Mouse (Mus musculus) stomach, postnatal 0 days (tissue): ENCODE results near the gene Dync1h1. TPM values are rescaled to one million over a fixed set of nuclear protein-coding genes. Genes with fewer than 3 reads are reported as not detected.
A peak's percentile ranks its signal among the peaks of the same experiment; 100 is the strongest.
"Not testable (repeated sequence)": the region's sequence is repeated elsewhere in the genome, so short reads cannot be mapped to it uniquely, and the experiment has no call there.

Experiments
- ATAC-seq: fragments of 200-750 bp; cut with Nextera tagmentation; 2 replicates; pipeline ENCODE4 v1.8.0; 2017; ENCODE audit not compliant: low FRiP score, low TSS enrichment
- DNase-seq: peaks from one replicate; pipeline ENCODE4 v3.0.0-alpha.2; 2016; ENCODE audit warnings: low spot score
- H3K27ac ChIP-seq: fragments of 300-500 bp; sonication (generic); replicated peaks from 2 replicates; pipeline ENCODE4 v1.5.1; 2014; ENCODE audit warnings: mild to moderate bottlenecking, control low read depth
- H3K27me3 ChIP-seq: fragments of 300-500 bp; sonication (generic); 2 replicates; pipeline ENCODE4 v1.6.1; 2014; ENCODE audit warnings: low read length; ENCODE audit not compliant: control insufficient read depth, insufficient read depth
- H3K36me3 ChIP-seq: fragments of 300-500 bp; sonication (generic); 2 replicates; pipeline ENCODE4 v1.6.1; 2014; ENCODE audit warnings: low read length, mixed read lengths; ENCODE audit not compliant: control insufficient read depth, insufficient read depth
- H3K4me1 ChIP-seq: fragments of 300-500 bp; sonication (generic); replicated peaks from 2 replicates; pipeline ENCODE4 v1.6.1; 2014; ENCODE audit warnings: antibody characterized with exemption; ENCODE audit not compliant: control insufficient read depth, insufficient read depth
- H3K4me2 ChIP-seq: fragments of 300-500 bp; sonication (generic); replicated peaks from 2 replicates; pipeline ENCODE4 v1.6.1; 2014; ENCODE audit warnings: low read depth, mild to moderate bottlenecking, control low read depth, moderate library complexity
- H3K4me3 ChIP-seq: fragments of 300-500 bp; sonication (generic); 2 replicates; pipeline ENCODE4 v1.5.1; 2014; ENCODE audit warnings: low read depth, low read length, control low read depth
- H3K9ac ChIP-seq: fragments of 300-500 bp; sonication (generic); 2 replicates; pipeline ENCODE4 v1.6.1; 2014; ENCODE audit warnings: mild to moderate bottlenecking, low read length, control low read depth, mixed read lengths
- H3K9me3 ChIP-seq: fragments of 300-500 bp; sonication (generic); 2 replicates; pipeline ENCODE4 v1.6.1; 2016; ENCODE audit warnings: low read length; ENCODE audit not compliant: control insufficient read depth
- CTCF ChIP-seq: IDR thresholded peaks from 2 replicates; pipeline ENCODE4 v1.5.1; 2016; ENCODE audit warnings: antibody characterized with exemption, low read depth, mild to moderate bottlenecking, moderate library complexity
- EP300 ChIP-seq: optimal IDR thresholded peaks from 2 replicates; pipeline ENCODE3; 2016; ENCODE audit warnings: antibody characterized with exemption
- WGBS: fragments of 180-500 bp; shearing (Covaris S2); extraction: QIAGEN DNeasy Blood & Tissue Kit; methylation state at CpG from one replicate; pipeline ENCODE4 v1.1.7; 2014; 5-methylcytosine and 5-hydroxymethylcytosine counted together
- polyA plus RNA-seq: library from polyadenylated mRNA; unstranded; fragments of >200 nt; fragmentation: Nextera tagmentation; extraction: Ambion mirVana; gene quantifications from 2 replicates; pipeline ENCODE4 v1.2.1, GENCODE M21; 2015

The Dync1h1 gene
- polyA plus RNA-seq, 1 experiment from 2014 or later, result 22.3 TPM

- peak overlapping the region; percentile 69 for H3K27ac ChIP-seq
- H3K4me3 ChIP-seq, result no peak overlapping the region
- peak; percentile 57 for DNase-seq
- H3K4me1 ChIP-seq, result peaks cover 2% of the 10 kb centered on the region; the same call in 1 of the 2 replicates
- no peaks in the 10 kb centered on the region for H3K36me3 ChIP-seq
- H3K9me3 ChIP-seq, result no peaks in the 10 kb centered on the region
- H3K27me3 ChIP-seq, result no peaks in the 10 kb centered on the region
- peak overlapping the region; percentile 27; the same call in 1 of the 2 replicates for H3K9ac ChIP-seq
- TF ChIP-seq CTCF (no peak), EP300 (no peak)
- WGBS, result 42% methylated on average over 15 of the region's 15 CpGs
- no peak for ATAC-seq
- H3K4me2 ChIP-seq, result no peak overlapping the region
Observed at GRCm38 (mm10) chr12:110698523-110699170, 97.4 kb downstream of the Dync1h1 start.

- Histone ChIP-seq H3K36me3 (no peaks in the 10 kb centered on the region), H3K9ac (peak overlapping the region; percentile 27; the same call in 1 of the 2 replicates), H3K4me1 (peaks cover 2% of the 10 kb centered on the region; the same call in 1 of the 2 replicates), H3K9me3 (no peaks in the 10 kb centered on the region), H3K4me3 (no peak overlapping the region), H3K4me2 (no peak overlapping the region), H3K27ac (peak overlapping the region; percentile 69), H3K27me3 (no peaks in the 10 kb centered on the region)
- ATAC-seq (no peak), DNase-seq (no peak)
- 38% methylated on average over 2 of the region's 2 CpGs for WGBS
- TF ChIP-seq EP300 (no peak), CTCF (no peak)
Observed at GRCm38 (mm10) chr12:110699171-110699547, 97.9 kb downstream of the Dync1h1 start.

- Histone ChIP-seq H3K9ac (no peak overlapping the region), H3K4me1 (no peaks in the 10 kb centered on the region; the same call in 1 of the 2 replicates), H3K9me3 (no peaks in the 10 kb centered on the region), H3K4me3 (no peak overlapping the region), H3K4me2 (no peak overlapping the region), H3K27ac (no peak overlapping the region), H3K36me3 (no peaks in the 10 kb centered on the region), H3K27me3 (no peaks in the 10 kb centered on the region)
- TF ChIP-seq EP300, result no peak
- no peak for TF ChIP-seq CTCF
- 67% methylated on average over 2 of the region's 2 CpGs for WGBS
- DNase-seq (no peak), ATAC-seq (no peak)
Observed at GRCm38 (mm10) chr12:110700730-110701129, 99.5 kb downstream of the Dync1h1 start.

- WGBS, result 30% methylated on average over 3 of the region's 3 CpGs
- H3K9ac ChIP-seq, ATAC-seq, H3K27ac ChIP-seq, H3K4me3 ChIP-seq, H3K4me2 ChIP-seq, H3K27me3 ChIP-seq, H3K4me1 ChIP-seq, H3K36me3 ChIP-seq, H3K9me3 ChIP-seq: not testable (repeated sequence)
- peak; percentile 40 for DNase-seq
Observed at GRCm38 (mm10) chr12:110701363-110701762, 100.1 kb downstream of the Dync1h1 start.

GRCm38 (mm10) chr12:110702556-110702955 lies 101.3 kb downstream of the Dync1h1 start, which contains the start of gene Hsp90aa1:
Gene Hsp90aa1 (minus strand): TSS chr12:110702728.
- ATAC-seq (no peak), DNase-seq (no peak)
- Histone ChIP-seq H3K27me3 (no peaks in the 10 kb centered on the region), H3K36me3 (no peaks in the 10 kb centered on the region), H3K27ac (0 out of 2 replicates have a peak within 1 kb of the TSS, but pooled peaks have one; percentile 4), H3K9ac (no peak within 1 kb of the TSS), H3K4me2 (no peak within 1 kb of the TSS), H3K9me3 (no peaks in the 10 kb centered on the region), H3K4me1 (no peaks in the 10 kb centered on the region), H3K4me3 (no peak within 1 kb of the TSS)
- WGBS, result 45% methylated on average over 4 of the region's 4 CpGs
- TF ChIP-seq CTCF, result no peak
- TF ChIP-seq EP300, result no peak

GRCm38 (mm10) chr12:110703008-110703471 lies 101.8 kb downstream of the Dync1h1 start:
- H3K36me3 ChIP-seq, result no peaks in the 10 kb centered on the region
- H3K9me3 ChIP-seq, result no peaks in the 10 kb centered on the region
- TF ChIP-seq CTCF, result peak; percentile 99
- no peak for TF ChIP-seq EP300
- H3K27me3 ChIP-seq, result no peaks in the 10 kb centered on the region
- H3K27ac ChIP-seq, result 0 out of 2 replicates have a peak overlapping the region, but pooled peaks have one; percentile 4
- no peak overlapping the region for H3K4me3 ChIP-seq
- DNase-seq, result peak; percentile 91
- H3K4me1 ChIP-seq, result no peaks in the 10 kb centered on the region
- no peak overlapping the region for H3K9ac ChIP-seq
- H3K4me2 ChIP-seq, result no peak overlapping the region
- peak; percentile 71 for ATAC-seq
- 26% methylated on average over 8 of the region's 8 CpGs for whole genome bisulfite sequencing
